Mouse (Mus musculus): Measurements from ENCODE around the gene Kcne4.

DNA sequence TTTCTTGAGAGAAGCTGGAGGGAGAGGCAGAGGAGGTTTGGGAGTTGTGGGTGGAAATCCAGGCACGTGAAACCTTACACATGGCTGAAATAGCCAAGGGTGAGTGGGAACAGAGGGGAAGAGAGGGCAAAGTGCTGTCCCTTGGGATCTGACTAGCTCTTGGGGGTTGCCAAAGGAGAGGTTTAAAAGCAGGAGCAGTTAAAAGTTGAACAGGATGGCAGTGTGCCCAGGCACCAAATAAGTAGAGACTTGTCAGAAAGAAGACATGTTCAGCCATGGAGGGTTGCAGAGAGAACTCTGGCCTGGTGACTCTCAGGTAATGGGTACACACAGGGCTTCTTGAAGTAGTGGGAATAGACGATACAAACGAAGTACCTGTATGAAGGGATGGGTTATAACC, 8.7 kb downstream of the Kcne4 start:
- TF ChIP-seq CTCF (IDR thresholded peaks at IDR 0.05; ENCODE audit: low read depth) (no peak), EP300 (IDR thresholded peaks at IDR 0.05; ENCODE audit: low read depth) (no peak)

Measured in liver, postnatal 0 days (tissue).